Mouse (Mus musculus): ENCODE measurements around the gene Mief1. TPM values are rescaled to one million over a fixed set of nuclear protein-coding genes. Genes with fewer than 3 reads are reported as not detected.

Mief1 gene
- polyA plus RNA-seq, 1 experiment, result 20.8 TPM

GRCm38 (mm10) chr15:80232331-80232730, 1.5 kb upstream of the Mief1 start:
- TF ChIP-seq CTCF (IDR thresholded peaks at IDR 0.05; ENCODE audit: borderline replicate concordance, extremely low read depth, insufficient read depth, insufficient read length), result no peak
- TF ChIP-seq POLR2A (IDR thresholded peaks at IDR 0.05; ENCODE audit: borderline replicate concordance, extremely low read depth, insufficient read depth, insufficient read length, poor library complexity, severe bottlenecking), result no peak
- DNase-seq (ENCODE audit: low read depth), result no peak

- no peak for TF ChIP-seq CTCF (IDR thresholded peaks at IDR 0.05; ENCODE audit: borderline replicate concordance, extremely low read depth, insufficient read depth, insufficient read length)
- no peak for TF ChIP-seq POLR2A (IDR thresholded peaks at IDR 0.05; ENCODE audit: borderline replicate concordance, extremely low read depth, insufficient read depth, insufficient read length, poor library complexity, severe bottlenecking)
- DNase-seq (ENCODE audit: low read depth), result no peak
Measured at GRCm38 (mm10) chr15:80233053-80233452, 765 bp upstream of the Mief1 start.

- DNase-seq (ENCODE audit: low read depth), result no peak
- TF ChIP-seq CTCF (IDR thresholded peaks at IDR 0.05; ENCODE audit: borderline replicate concordance, extremely low read depth, insufficient read depth, insufficient read length) (no peak), POLR2A (IDR thresholded peaks at IDR 0.05; ENCODE audit: borderline replicate concordance, extremely low read depth, insufficient read depth, insufficient read length, poor library complexity, severe bottlenecking) (no peak)
Measured at GRCm38 (mm10) chr15:80235535-80235934, 1.7 kb downstream of the Mief1 start, which contains the start of gene AC140267.1. Gene AC140267.1, plus strand, starts transcription at chr15:80235835.

GRCm38 (mm10) chr15:80248135-80248534, 14.3 kb downstream of the Mief1 start:
- no peak for DNase-seq (ENCODE audit: low read depth)

GRCm38 (mm10) chr15:80248596-80248995, 14.8 kb downstream of the Mief1 start:
- TF ChIP-seq POLR2A (IDR thresholded peaks at IDR 0.05; ENCODE audit: borderline replicate concordance, extremely low read depth, insufficient read depth, insufficient read length, poor library complexity, severe bottlenecking), result no peak
- no peak for TF ChIP-seq CTCF (IDR thresholded peaks at IDR 0.05; ENCODE audit: borderline replicate concordance, extremely low read depth, insufficient read depth, insufficient read length)
- DNase-seq (ENCODE audit: low read depth), result no peak

More at GRCm38 (mm10) chr15:80248135-80248534, 14.3 kb downstream of the Mief1 start:
- no peak for TF ChIP-seq CTCF (IDR thresholded peaks at IDR 0.05; ENCODE audit: borderline replicate concordance, extremely low read depth, insufficient read depth, insufficient read length)
- no peak for TF ChIP-seq POLR2A (IDR thresholded peaks at IDR 0.05; ENCODE audit: borderline replicate concordance, extremely low read depth, insufficient read depth, insufficient read length, poor library complexity, severe bottlenecking)

GRCm38 (mm10) chr15:80249672-80250071, 15.9 kb downstream of the Mief1 start:
- no peak for DNase-seq (ENCODE audit: low read depth)
- no peak for TF ChIP-seq POLR2A (IDR thresholded peaks at IDR 0.05; ENCODE audit: borderline replicate concordance, extremely low read depth, insufficient read depth, insufficient read length, poor library complexity, severe bottlenecking)
- no peak for TF ChIP-seq CTCF (IDR thresholded peaks at IDR 0.05; ENCODE audit: borderline replicate concordance, extremely low read depth, insufficient read depth, insufficient read length)

- no peak for TF ChIP-seq POLR2A (IDR thresholded peaks at IDR 0.05; ENCODE audit: borderline replicate concordance, extremely low read depth, insufficient read depth, insufficient read length, poor library complexity, severe bottlenecking)
- no peak for TF ChIP-seq CTCF (IDR thresholded peaks at IDR 0.05; ENCODE audit: borderline replicate concordance, extremely low read depth, insufficient read depth, insufficient read length)
- DNase-seq (ENCODE audit: low read depth), result no peak
Measured at GRCm38 (mm10) chr15:80250586-80250985, 16.8 kb downstream of the Mief1 start.

GRCm38 (mm10) chr15:80253530-80253929, 19.7 kb downstream of the Mief1 start:
- peak; percentile 45 for DNase-seq (ENCODE audit: low read depth)
- TF ChIP-seq CTCF (IDR thresholded peaks at IDR 0.05; ENCODE audit: borderline replicate concordance, extremely low read depth, insufficient read depth, insufficient read length), result no peak
- no peak for TF ChIP-seq POLR2A (IDR thresholded peaks at IDR 0.05; ENCODE audit: borderline replicate concordance, extremely low read depth, insufficient read depth, insufficient read length, poor library complexity, severe bottlenecking)

- TF ChIP-seq CTCF (IDR thresholded peaks at IDR 0.05; ENCODE audit: borderline replicate concordance, extremely low read depth, insufficient read depth, insufficient read length) (no peak), POLR2A (IDR thresholded peaks at IDR 0.05; ENCODE audit: borderline replicate concordance, extremely low read depth, insufficient read depth, insufficient read length, poor library complexity, severe bottlenecking) (no peak)
- peak; percentile 26 for DNase-seq (ENCODE audit: low read depth)
Measured at GRCm38 (mm10) chr15:80254207-80254606, 20.4 kb downstream of the Mief1 start.

GRCm38 (mm10) chr15:80254847-80255645, 21.2 kb downstream of the Mief1 start, which contains the start of gene Atf4:
Gene Atf4, plus strand, starts transcription at chr15:80255184.
- TF ChIP-seq CTCF (IDR thresholded peaks at IDR 0.05; ENCODE audit: borderline replicate concordance, extremely low read depth, insufficient read depth, insufficient read length) (no peak), POLR2A (IDR thresholded peaks at IDR 0.05; ENCODE audit: borderline replicate concordance, extremely low read depth, insufficient read depth, insufficient read length, poor library complexity, severe bottlenecking) (peak; percentile 97)
- peak; percentile 100 for DNase-seq (ENCODE audit: low read depth)

- TF ChIP-seq CTCF (IDR thresholded peaks at IDR 0.05; ENCODE audit: borderline replicate concordance, extremely low read depth, insufficient read depth, insufficient read length) (no peak), POLR2A (IDR thresholded peaks at IDR 0.05; ENCODE audit: borderline replicate concordance, extremely low read depth, insufficient read depth, insufficient read length, poor library complexity, severe bottlenecking) (no peak; the same call in 1 of the 2 replicates)
- peak; percentile 86 for DNase-seq (ENCODE audit: low read depth)
Measured at GRCm38 (mm10) chr15:80255646-80256121, 21.9 kb downstream of the Mief1 start.
